11 mouse cellular contexts compared by ENCODE assay signal in the genomic region with DNA sequence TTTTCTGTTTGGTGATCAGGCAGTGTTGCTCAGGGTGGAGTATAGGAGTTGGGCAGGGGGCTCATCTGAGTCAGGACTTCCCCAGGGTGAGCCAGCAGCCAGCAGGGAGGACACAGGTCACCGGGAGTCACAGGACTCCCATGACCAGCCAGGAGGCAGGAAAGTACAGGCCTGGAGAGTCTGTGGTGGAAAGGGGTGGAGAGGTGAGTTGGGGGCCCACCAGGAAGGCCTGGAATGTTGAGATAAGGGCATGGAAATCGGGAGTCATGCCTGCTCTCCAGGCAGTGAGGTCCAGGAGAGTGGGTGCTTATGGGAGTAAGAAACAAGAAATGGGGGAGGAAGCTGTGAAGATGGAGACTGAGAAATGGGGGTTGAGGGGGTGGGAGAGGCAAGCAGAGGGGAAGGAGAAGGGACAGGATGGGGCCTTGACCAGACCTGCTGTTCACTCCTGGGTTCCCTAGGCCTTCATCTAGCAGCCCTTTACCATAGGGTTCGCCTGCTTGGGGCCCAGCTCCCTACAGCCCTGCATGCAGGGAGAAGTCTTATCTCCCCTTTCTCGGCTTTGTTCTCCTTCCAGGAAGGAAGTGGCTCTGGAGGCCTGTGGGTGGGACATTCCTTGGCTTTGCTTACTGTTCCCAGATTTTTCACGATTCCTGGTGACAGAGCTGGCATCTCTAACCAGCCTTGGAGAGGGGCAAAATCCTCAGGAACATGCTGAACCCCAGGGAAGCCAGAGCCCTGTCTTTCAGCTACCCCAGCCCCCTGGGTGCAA. TPM values are rescaled to one million over a fixed set of nuclear protein-coding genes. Genes with fewer than 3 reads are reported as not detected.
DNase-seq lines count a peak whose midpoint lies in the region; ATAC-seq lines count a peak whose summit lies in the region.
"Had no signal": no experiment of that assay in that cellular context is flagged by ENCODE, and none has a peak within 500 bp of the region (broad histone marks: within the 10 kb centered on the region; RNA-seq: fewer than 3 reads in every experiment).

No protein-coding gene starts in this region.

- no peak for ATAC-seq in forebrain, embryonic 15.5 days (replicated peaks)
- ATAC-seq in forebrain, embryonic 13.5 days: no peak
- ATAC-seq in hindbrain, embryonic 14.5 days (ENCODE audit: low FRiP score): no peak
- peak; percentile 44; the same call in 1 of the 2 replicates for ATAC-seq in liver, embryonic 15.5 days (ENCODE audit: insufficient read depth)
- ATAC-seq in megakaryocyte progenitor cell, adult 5-6 weeks (replicated peaks; ENCODE audit: poor library complexity): no peak
- ATAC-seq in granulocyte monocyte progenitor cell, adult 5-6 weeks (replicated peaks; ENCODE audit: poor library complexity, severe bottlenecking): no peak

- peak overlapping the region; percentile 12; the same call in 1 of the 2 replicates for H3K27ac ChIP-seq in forebrain, embryonic 15.5 days (replicated peaks)
- no peak overlapping the region; the same call in 1 of the 2 replicates for H3K27ac ChIP-seq in forebrain, embryonic 13.5 days
- H3K27ac ChIP-seq in hindbrain, embryonic 14.5 days: peak overlapping the region; percentile 51; the same call in 1 of the 2 replicates
- no peak overlapping the region for H3K27ac ChIP-seq in liver, embryonic 15.5 days (replicated peaks)

- H3K36me3 ChIP-seq in forebrain, embryonic 15.5 days: no peaks in the 10 kb centered on the region
- H3K36me3 ChIP-seq in forebrain, embryonic 13.5 days (ENCODE audit: poor library complexity, severe bottlenecking): no peaks in the 10 kb centered on the region
- no peaks in the 10 kb centered on the region for H3K36me3 ChIP-seq in hindbrain, embryonic 14.5 days (replicated peaks; ENCODE audit: control insufficient read depth, insufficient read depth)
- H3K36me3 ChIP-seq in liver, embryonic 15.5 days (replicated peaks): no peaks in the 10 kb centered on the region

- no peak overlapping the region for H3K4me3 ChIP-seq in forebrain, embryonic 15.5 days
- no peak overlapping the region for H3K4me3 ChIP-seq in forebrain, embryonic 13.5 days
- no peak overlapping the region for H3K4me3 ChIP-seq in hindbrain, embryonic 14.5 days (replicated peaks; ENCODE audit: low read length)
- H3K4me3 ChIP-seq in liver, embryonic 15.5 days (replicated peaks): no peak overlapping the region

- H3K4me1 ChIP-seq in forebrain, embryonic 15.5 days: no peaks in the 10 kb centered on the region; the same call in 1 of the 2 replicates
- H3K4me1 ChIP-seq in forebrain, embryonic 13.5 days: peaks cover 8% of the 10 kb centered on the region
- H3K4me1 ChIP-seq in hindbrain, embryonic 14.5 days (replicated peaks; ENCODE audit: control insufficient read depth, insufficient read depth, low read length): 0 out of 2 replicates have a peak, but pooled peaks cover 3% of the 10 kb centered on the region
- H3K4me1 ChIP-seq in liver, embryonic 15.5 days (replicated peaks): 0 out of 2 replicates have a peak, but pooled peaks cover 4% of the 10 kb centered on the region

- H3K4me2 ChIP-seq in forebrain, embryonic 15.5 days (replicated peaks): no peak overlapping the region
- no peak overlapping the region for H3K4me2 ChIP-seq in forebrain, embryonic 13.5 days
- no peak overlapping the region for H3K4me2 ChIP-seq in hindbrain, embryonic 14.5 days (replicated peaks)
- H3K4me2 ChIP-seq in liver, embryonic 15.5 days: no peak overlapping the region

- H3K27me3 ChIP-seq in forebrain, embryonic 15.5 days: no peaks in the 10 kb centered on the region
- H3K27me3 ChIP-seq in forebrain, embryonic 13.5 days: no peaks in the 10 kb centered on the region
- H3K27me3 ChIP-seq in hindbrain, embryonic 14.5 days (ENCODE audit: control insufficient read depth, insufficient read depth, low read length): no peaks in the 10 kb centered on the region
- H3K27me3 ChIP-seq in liver, embryonic 15.5 days: peaks cover 3% of the 10 kb centered on the region; the same call in 1 of the 2 replicates

- H3K9ac ChIP-seq in forebrain, embryonic 15.5 days (replicated peaks): no peak overlapping the region
- H3K9ac ChIP-seq in forebrain, embryonic 13.5 days: no peak overlapping the region
- no peak overlapping the region for H3K9ac ChIP-seq in hindbrain, embryonic 14.5 days
- H3K9ac ChIP-seq in liver, embryonic 15.5 days: no peak overlapping the region

- WGBS in forebrain, embryonic 15.5 days: 38% methylated on average over 5 of the region's 5 CpGs
- WGBS in forebrain, embryonic 13.5 days: 42% methylated on average over 5 of the region's 5 CpGs
- WGBS in hindbrain, embryonic 14.5 days: 49% methylated on average over 5 of the region's 5 CpGs
- 16% methylated on average over 5 of the region's 5 CpGs for WGBS in liver, embryonic 15.5 days (ENCODE audit: insufficient replicate concordance)

- DNase-seq in brain, adult 2 months (ENCODE audit: low read depth, low spot score): peak; percentile 78
- no peak for DNase-seq in hindbrain, embryonic 14.5 days (ENCODE audit: low spot score)
- DNase-seq in gastrocnemius, adult 8-10 months (ENCODE audit: low spot score in 2 of 2): no peak
- DNase-seq: cerebellum, adult 2 months; right cerebral cortex, postnatal 25 days had no signal

- no peaks in the 10 kb centered on the region for H3K9me3 ChIP-seq in forebrain, embryonic 15.5 days
- H3K9me3 ChIP-seq in forebrain, embryonic 13.5 days (replicated peaks): no peaks in the 10 kb centered on the region
- H3K9me3 ChIP-seq in hindbrain, embryonic 14.5 days (ENCODE audit: control insufficient read depth, low read length): no peaks in the 10 kb centered on the region
- H3K9me3 ChIP-seq in liver, embryonic 15.5 days (replicated peaks): no peaks in the 10 kb centered on the region

RNA-seq across cellular contexts. Expression of gene Ccr7, which starts 28.2 kb away (rescaled TPM):
- not detected in 2 replicates for polyA plus RNA-seq in forebrain, embryonic 15.5 days (2015; fragmentation: Nextera tagmentation; extraction: Ambion mirVana)
- 0.14 TPM in 1 of 2 replicates, not detected in the other for polyA plus RNA-seq in forebrain, embryonic 13.5 days (2015; fragmentation: Nextera tagmentation; extraction: Ambion mirVana)
- 0.23 TPM in 1 of 2 replicates, not detected in the other for polyA plus RNA-seq in hindbrain, embryonic 14.5 days (2014; fragmentation: Nextera tagmentation; extraction: Ambion mirVana)
- 0.15 and 0.31 TPM in 2 replicates for polyA plus RNA-seq in liver, embryonic 15.5 days (2015; fragmentation: Nextera tagmentation; extraction: Ambion mirVana)
- 0.17 and 0.22 TPM in 2 replicates for total RNA-seq in megakaryocyte progenitor cell, adult 5-6 weeks (2015)
- not detected in 2 replicates for total RNA-seq in megakaryocyte progenitor cell, adult 5-6 weeks (2017)
- total RNA-seq in granulocyte monocyte progenitor cell, adult 5-6 weeks (2014; fragmentation: Nextera tagmentation): not detected in 2 replicates
- 0.34 TPM in 1 of 2 replicates, not detected in the other for total RNA-seq in granulocyte monocyte progenitor cell, adult 5-6 weeks (2017)
- total RNA-seq in gastrocnemius, adult 8-10 months (2022): not detected
- total RNA-seq: layer of hippocampus, postnatal 14 days had no signal

RNA-seq across cellular contexts. Expression of gene Tns4, which starts 37.6 kb away (rescaled TPM):
- polyA plus RNA-seq in forebrain, embryonic 15.5 days (2015; fragmentation: Nextera tagmentation; extraction: Ambion mirVana): 0.09 TPM in 1 of 2 replicates, not detected in the other
- not detected in 2 replicates for polyA plus RNA-seq in forebrain, embryonic 13.5 days (2015; fragmentation: Nextera tagmentation; extraction: Ambion mirVana)
- polyA plus RNA-seq in hindbrain, embryonic 14.5 days (2014; fragmentation: Nextera tagmentation; extraction: Ambion mirVana): 0.20 TPM in 1 of 2 replicates, not detected in the other
- polyA plus RNA-seq in liver, embryonic 15.5 days (2015; fragmentation: Nextera tagmentation; extraction: Ambion mirVana): 0.29 and 0.46 TPM in 2 replicates
- 2.1 and 2.4 TPM in 2 replicates for total RNA-seq in megakaryocyte progenitor cell, adult 5-6 weeks (2015)
- 1.4 and 1.8 TPM in 2 replicates for total RNA-seq in megakaryocyte progenitor cell, adult 5-6 weeks (2017)
- total RNA-seq in granulocyte monocyte progenitor cell, adult 5-6 weeks (2014; fragmentation: Nextera tagmentation): 2.8 and 3.0 TPM in 2 replicates
- 0.62 and 3.1 TPM in 2 replicates for total RNA-seq in granulocyte monocyte progenitor cell, adult 5-6 weeks (2017)
- not detected for total RNA-seq in gastrocnemius, adult 8-10 months (2022)

Comparison
In these comparisons a context has a peak if more than half of its experiments do, and no peak if none do; other contexts are left out.
1. H3K27ac ChIP-seq: peak in forebrain, embryonic 15.5 days (single experiment) and hindbrain, embryonic 14.5 days (single experiment); none in forebrain, embryonic 13.5 days (single experiment) and liver, embryonic 15.5 days (single experiment).